Mouse (Mus musculus): ENCODE data around the gene Fkrp. TPM values are rescaled to one million over a fixed set of nuclear protein-coding genes. Genes with fewer than 3 reads are reported as not detected.

Fkrp gene
- polyA plus RNA-seq, 1 experiment from 2014 or later = 14.2 TPM

DNA sequence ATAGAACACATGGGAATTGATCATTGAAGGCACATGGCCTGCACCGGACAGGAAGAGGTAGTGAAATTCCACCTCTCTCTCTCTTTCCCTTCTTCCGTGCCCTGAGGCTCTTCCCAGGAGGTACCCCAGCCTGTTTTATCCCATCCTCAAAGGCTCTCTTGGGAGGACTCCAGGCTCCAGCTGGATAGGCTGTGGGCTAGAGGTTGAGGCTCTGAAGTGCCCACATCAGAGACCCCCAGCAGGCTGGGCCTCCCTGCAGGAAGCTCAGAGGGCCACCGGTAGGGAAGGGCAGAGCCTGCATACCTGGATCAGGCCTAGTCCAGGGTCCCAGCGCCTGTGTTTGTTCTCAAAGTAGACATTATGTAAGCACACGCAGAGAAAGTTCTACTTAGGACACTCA is 54.9 kb downstream of the Fkrp start:
- DNase-seq (ENCODE audit: low spot score) = no peak
- Histone ChIP-seq H3K4me3 (ENCODE audit: low read depth, low read length) (no peak overlapping the region), H3K36me3 (ENCODE audit: control insufficient read depth, insufficient read depth, low read length) (no peaks in the 10 kb centered on the region), H3K9ac (ENCODE audit: low read length) (no peak overlapping the region), H3K4me2 (replicated peaks; ENCODE audit: low read depth) (no peak overlapping the region), H3K27ac (replicated peaks) (peak overlapping the region; percentile 89), H3K4me1 (replicated peaks; ENCODE audit: control insufficient read depth, insufficient read depth) (no peaks in the 10 kb centered on the region), H3K9me3 (ENCODE audit: control insufficient read depth, low read length) (no peaks in the 10 kb centered on the region), H3K27me3 (ENCODE audit: control insufficient read depth, insufficient read depth, low read length) (no peaks in the 10 kb centered on the region)
- WGBS = 26% methylated on average over 5 of the region's 5 CpGs
- no peak for ATAC-seq (ENCODE audit: low FRiP score, low TSS enrichment)
- TF ChIP-seq CTCF (IDR thresholded peaks at IDR 0.05; ENCODE audit: low read depth) (no peak), EP300 (optimal IDR thresholded peaks at IDR 0.05) (no peak)

DNA sequence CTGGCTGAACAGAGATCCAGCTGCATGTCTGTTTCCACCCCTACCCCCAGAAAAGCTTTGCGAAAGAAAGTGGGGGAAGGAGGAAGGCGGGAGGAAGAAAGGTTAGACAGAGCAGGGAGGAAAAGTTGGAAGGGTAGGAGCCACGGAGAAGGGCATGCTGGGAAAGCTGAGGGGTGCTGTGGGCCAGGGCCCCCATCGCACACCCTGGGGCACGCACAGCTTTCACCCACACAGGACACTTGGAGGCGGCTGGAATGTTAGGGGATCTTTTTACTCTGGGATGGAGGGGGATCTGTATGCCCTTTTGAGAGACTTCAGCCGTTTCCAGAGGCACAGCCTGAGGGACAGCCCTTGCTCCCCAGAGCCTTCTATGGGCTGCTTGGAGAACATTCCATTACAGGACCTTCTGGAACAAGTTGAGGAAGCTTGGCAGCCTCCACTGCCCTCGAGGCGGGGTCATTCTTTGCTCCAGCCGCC is 55.5 kb downstream of the Fkrp start:
- no peaks in the 10 kb centered on the region for H3K27me3 ChIP-seq (ENCODE audit: control insufficient read depth, insufficient read depth, low read length)
- ATAC-seq (ENCODE audit: low FRiP score, low TSS enrichment) (peak; percentile 87), DNase-seq (ENCODE audit: low spot score) (peak; percentile 41)
- no peaks in the 10 kb centered on the region for H3K9me3 ChIP-seq (ENCODE audit: control insufficient read depth, low read length)
- no peaks in the 10 kb centered on the region for H3K36me3 ChIP-seq (ENCODE audit: control insufficient read depth, insufficient read depth, low read length)
- no peak for TF ChIP-seq EP300 (optimal IDR thresholded peaks at IDR 0.05)
- TF ChIP-seq CTCF (IDR thresholded peaks at IDR 0.05; ENCODE audit: low read depth) = no peak
- H3K27ac ChIP-seq (replicated peaks) = peak overlapping the region; percentile 89
- no peak overlapping the region for H3K9ac ChIP-seq (ENCODE audit: low read length)
- no peak overlapping the region for H3K4me3 ChIP-seq (ENCODE audit: low read depth, low read length)
- WGBS = 16% methylated on average over 10 of the region's 10 CpGs
- no peaks in the 10 kb centered on the region for H3K4me1 ChIP-seq (replicated peaks; ENCODE audit: control insufficient read depth, insufficient read depth)
- no peak overlapping the region for H3K4me2 ChIP-seq (replicated peaks; ENCODE audit: low read depth)

DNA sequence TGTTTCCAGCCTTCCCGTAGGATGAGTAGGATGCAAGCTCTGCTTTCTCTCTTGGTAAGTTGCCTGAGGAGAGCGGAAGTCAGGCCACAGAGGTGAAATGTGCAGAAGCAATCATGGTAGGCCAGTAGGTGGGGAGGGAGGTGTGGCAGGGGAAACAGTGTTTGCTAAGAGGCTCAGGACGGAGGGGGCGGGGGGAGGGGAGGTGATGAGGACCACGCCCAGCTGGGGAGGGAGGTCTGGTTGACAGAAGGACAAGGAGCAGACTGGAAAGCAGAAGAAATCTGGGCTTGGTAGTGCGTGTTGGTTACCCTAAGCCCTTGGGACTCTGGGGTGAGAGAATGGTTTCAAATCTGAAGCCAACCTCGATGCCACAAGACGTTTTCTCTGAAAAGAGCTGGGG is 56.2 kb downstream of the Fkrp start:
- Histone ChIP-seq H3K4me2 (replicated peaks; ENCODE audit: low read depth) (no peak overlapping the region), H3K9me3 (ENCODE audit: control insufficient read depth, low read length) (no peaks in the 10 kb centered on the region), H3K4me3 (ENCODE audit: low read depth, low read length) (no peak overlapping the region), H3K36me3 (ENCODE audit: control insufficient read depth, insufficient read depth, low read length) (no peaks in the 10 kb centered on the region), H3K27ac (replicated peaks) (peak overlapping the region; percentile 89), H3K9ac (ENCODE audit: low read length) (no peak overlapping the region), H3K4me1 (replicated peaks; ENCODE audit: control insufficient read depth, insufficient read depth) (no peaks in the 10 kb centered on the region), H3K27me3 (ENCODE audit: control insufficient read depth, insufficient read depth, low read length) (no peaks in the 10 kb centered on the region)
- WGBS = 18% methylated on average over 8 of the region's 8 CpGs
- DNase-seq (ENCODE audit: low spot score) (peak; percentile 74), ATAC-seq (ENCODE audit: low FRiP score, low TSS enrichment) (peak; percentile 48; the same call in 1 of the 2 replicates)
- peak; percentile 36; the same call in 1 of the 2 replicates for TF ChIP-seq CTCF (IDR thresholded peaks at IDR 0.05; ENCODE audit: low read depth)
- TF ChIP-seq EP300 (optimal IDR thresholded peaks at IDR 0.05) = no peak

Other genes with a start within 250 kb of the Fkrp start
- gene Arhgap35, start 201.7 kb downstream of the Fkrp start, polyA plus RNA-seq (2015; fragmentation: Nextera tagmentation; extraction: Ambion mirVana) = 3.8 and 4.1 TPM in 2 replicates
- not detected in 2 replicates for gene Ceacam15, start 141.0 kb downstream of the Fkrp start, polyA plus RNA-seq (2015; fragmentation: Nextera tagmentation; extraction: Ambion mirVana)
- gene Ceacam9, start 94.8 kb downstream of the Fkrp start, polyA plus RNA-seq (2015; fragmentation: Nextera tagmentation; extraction: Ambion mirVana) = not detected in 2 replicates
- gene Ap2s1, start 78.3 kb downstream of the Fkrp start, polyA plus RNA-seq (2015; fragmentation: Nextera tagmentation; extraction: Ambion mirVana) = 225 and 229 TPM in 2 replicates
- 48.6 and 53.5 TPM in 2 replicates for gene Slc1a5, start 35.4 kb downstream of the Fkrp start, polyA plus RNA-seq (2015; fragmentation: Nextera tagmentation; extraction: Ambion mirVana)
- gene Strn4, start 843 bp downstream of the Fkrp start, polyA plus RNA-seq (2015; fragmentation: Nextera tagmentation; extraction: Ambion mirVana) = 45.1 and 45.2 TPM in 2 replicates
- 7.5 and 8.8 TPM in 2 replicates for gene Prkd2, start 26.2 kb upstream of the Fkrp start, polyA plus RNA-seq (2015; fragmentation: Nextera tagmentation; extraction: Ambion mirVana)
- 3.5 and 5.1 TPM in 2 replicates for gene Dact3, start 58.6 kb upstream of the Fkrp start, polyA plus RNA-seq (2015; fragmentation: Nextera tagmentation; extraction: Ambion mirVana)
- gene Gng8, start 75.1 kb upstream of the Fkrp start, polyA plus RNA-seq (2015; fragmentation: Nextera tagmentation; extraction: Ambion mirVana) = 7.3 and 7.4 TPM in 2 replicates
- 1.5 and 1.6 TPM in 2 replicates for gene Ptgir, start 89.8 kb upstream of the Fkrp start, polyA plus RNA-seq (2015; fragmentation: Nextera tagmentation; extraction: Ambion mirVana)
- gene Calm3, start 107.4 kb upstream of the Fkrp start, polyA plus RNA-seq (2015; fragmentation: Nextera tagmentation; extraction: Ambion mirVana) = 49.1 and 58.7 TPM in 2 replicates
- gene Pnmal2, start 128.0 kb upstream of the Fkrp start, polyA plus RNA-seq (2015; fragmentation: Nextera tagmentation; extraction: Ambion mirVana) = 4.7 and 4.8 TPM in 2 replicates
- 1.7 and 1.8 TPM in 2 replicates for gene Pnmal1, start 142.9 kb upstream of the Fkrp start, polyA plus RNA-seq (2015; fragmentation: Nextera tagmentation; extraction: Ambion mirVana)
- gene Gm42372, start 166.4 kb upstream of the Fkrp start, polyA plus RNA-seq (2015; fragmentation: Nextera tagmentation; extraction: Ambion mirVana) = 0.15 and 0.16 TPM in 2 replicates
- 4.7 and 6.7 TPM in 2 replicates for gene Ccdc8, start 176.0 kb upstream of the Fkrp start, polyA plus RNA-seq (2015; fragmentation: Nextera tagmentation; extraction: Ambion mirVana)
- 51.6 and 57.5 TPM in 2 replicates for gene Ppp5c, start 211.2 kb upstream of the Fkrp start, polyA plus RNA-seq (2015; fragmentation: Nextera tagmentation; extraction: Ambion mirVana)
- gene Hif3a, start 245.7 kb upstream of the Fkrp start, polyA plus RNA-seq (2015; fragmentation: Nextera tagmentation; extraction: Ambion mirVana) = 3.4 and 4.0 TPM in 2 replicates

All from stomach, postnatal 0 days (tissue).